Mouse (Mus musculus) forebrain, postnatal 0 days (tissue): ENCODE measurements around the gene Crocc2. TPM values are rescaled to one million over a fixed set of nuclear protein-coding genes. Genes with fewer than 3 reads are reported as not detected.

Experiments used
- ATAC-seq: fragments of 200-750 bp; cut with Nextera tagmentation; 2 replicates; pipeline ENCODE4 v1.8.0; 2017; ENCODE audit warnings: mild to moderate bottlenecking, moderate library complexity
- DNase-seq: peaks from one replicate; pipeline ENCODE4 v3.0.0-alpha.2; 2015
- H3K27ac ChIP-seq: fragments of 300-500 bp; sonication (generic); 2 replicates; pipeline ENCODE4 v1.5.1; 2014; ENCODE audit warnings: low read depth, mild to moderate bottlenecking, antibody characterized with exemption, low read length, moderate library complexity, mixed read lengths
- H3K27me3 ChIP-seq: fragments of 300-500 bp; sonication (generic); 2 replicates; pipeline ENCODE4 v1.6.1; 2014; ENCODE audit warnings: mild to moderate bottlenecking, low read length, mixed read lengths; ENCODE audit not compliant: insufficient read depth
- H3K36me3 ChIP-seq: fragments of 300-500 bp; sonication (generic); 2 replicates; pipeline ENCODE4 v1.6.1; 2014; ENCODE audit warnings: mild to moderate bottlenecking, moderate library complexity; ENCODE audit not compliant: insufficient read depth
- H3K4me1 ChIP-seq: fragments of 300-500 bp; sonication (generic); 2 replicates; pipeline ENCODE4 v1.6.1; 2014; ENCODE audit warnings: antibody characterized with exemption; ENCODE audit not compliant: insufficient read depth
- H3K4me2 ChIP-seq: fragments of 300-500 bp; sonication (generic); 2 replicates; pipeline ENCODE4 v1.6.1; 2014; ENCODE audit warnings: low read depth, mild to moderate bottlenecking, moderate library complexity
- H3K4me3 ChIP-seq: fragments of 300-500 bp; sonication (generic); 2 replicates; pipeline ENCODE4 v1.5.1; 2014; ENCODE audit warnings: low read depth, low read length, mixed read lengths
- H3K9ac ChIP-seq: fragments of 300-500 bp; sonication (generic); 2 replicates; pipeline ENCODE4 v1.6.1; 2014; ENCODE audit warnings: mild to moderate bottlenecking
- H3K9me3 ChIP-seq: fragments of 300-500 bp; sonication (generic); 2 replicates; pipeline ENCODE4 v1.6.1; 2016; ENCODE audit warnings: low read length
- CTCF ChIP-seq: sonication (generic); IDR thresholded peaks from 2 replicates; pipeline ENCODE4 v1.5.1; 2016; ENCODE audit warnings: antibody characterized with exemption, control low read depth, low read depth
- WGBS: fragments of 180-500 bp; shearing (Covaris S2); extraction: QIAGEN DNeasy Blood & Tissue Kit; methylation state at CpG from one replicate; pipeline ENCODE4 v1.1.7; 2014; 5-methylcytosine and 5-hydroxymethylcytosine counted together
- polyA plus RNA-seq: library from polyadenylated mRNA; unstranded; fragments of >200 nt; fragmentation: Nextera tagmentation; extraction: Ambion mirVana; gene quantifications from 2 replicates; pipeline ENCODE4 v1.2.1, GENCODE M21; 2015
- total RNA-seq: library from RNA; depleted of rRNA; stranded (reverse); fragments of >200 nt; gene quantifications from 2 replicates; pipeline ENCODE4 v1.2.3, GENCODE M21; 2014

Crocc2 gene
- total and polyA plus RNA-seq, 2 experiments from 2014 or later = 0.92 to 2.7 TPM

DNA sequence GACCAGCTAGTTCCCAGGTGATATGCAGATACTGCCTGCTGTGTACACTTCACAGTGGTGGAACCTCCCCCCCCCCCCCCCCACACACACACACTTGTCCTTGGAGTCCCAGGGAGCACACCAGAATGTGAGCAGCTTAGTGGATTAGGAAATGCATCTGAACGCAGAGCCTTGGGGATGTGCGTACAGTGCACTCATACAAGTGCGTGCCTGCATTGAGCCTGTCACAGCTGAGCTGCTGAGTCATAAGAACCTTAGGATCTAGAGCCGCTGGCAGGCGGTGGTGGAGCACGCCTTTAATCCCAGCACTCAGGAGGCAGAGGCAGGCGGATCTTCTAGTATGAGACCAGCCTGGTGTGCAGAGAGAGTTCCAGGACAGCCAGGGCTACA lies 59.4 kb downstream of the Crocc2 start:
- WGBS = 92% methylated on average over 7 of the region's 7 CpGs
- H3K27me3 ChIP-seq = no peaks in the 10 kb centered on the region
- DNase-seq = no peak
- no peak overlapping the region for H3K9ac ChIP-seq
- H3K4me1 ChIP-seq = no peaks in the 10 kb centered on the region
- no peak overlapping the region for H3K4me3 ChIP-seq
- TF ChIP-seq CTCF = no peak
- ATAC-seq = no peak
- no peaks in the 10 kb centered on the region for H3K36me3 ChIP-seq
- no peaks in the 10 kb centered on the region for H3K9me3 ChIP-seq
- no peak overlapping the region for H3K27ac ChIP-seq
- H3K4me2 ChIP-seq = no peak overlapping the region

DNA sequence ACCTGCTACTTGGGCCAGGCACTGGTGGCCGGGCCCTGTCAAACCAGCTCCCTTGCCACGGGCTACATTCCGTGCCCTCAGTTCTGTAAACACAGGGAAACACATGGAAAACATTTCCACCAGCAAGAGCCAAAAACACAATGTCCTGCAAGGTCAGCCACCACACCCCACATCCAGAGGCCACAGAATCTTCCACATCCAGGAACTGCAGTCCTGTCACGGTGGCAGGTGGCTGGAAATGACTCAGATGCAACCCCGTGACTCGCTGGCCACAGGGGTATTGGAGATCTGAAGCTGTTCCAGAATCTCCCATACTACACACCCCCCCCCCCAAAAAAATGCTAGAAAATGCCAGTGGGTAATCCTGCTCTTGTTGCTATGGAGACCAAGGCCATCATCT lies 60.7 kb downstream of the Crocc2 start:
- H3K36me3 ChIP-seq = no peaks in the 10 kb centered on the region
- ATAC-seq = no peak
- TF ChIP-seq CTCF = no peak
- 90% methylated on average over 6 of the region's 6 CpGs for WGBS
- no peaks in the 10 kb centered on the region for H3K27me3 ChIP-seq
- H3K9me3 ChIP-seq = no peaks in the 10 kb centered on the region
- no peak overlapping the region for H3K27ac ChIP-seq
- no peak overlapping the region for H3K4me3 ChIP-seq
- H3K4me2 ChIP-seq = no peak overlapping the region
- no peak for DNase-seq
- H3K9ac ChIP-seq = no peak overlapping the region
- no peaks in the 10 kb centered on the region for H3K4me1 ChIP-seq

DNA sequence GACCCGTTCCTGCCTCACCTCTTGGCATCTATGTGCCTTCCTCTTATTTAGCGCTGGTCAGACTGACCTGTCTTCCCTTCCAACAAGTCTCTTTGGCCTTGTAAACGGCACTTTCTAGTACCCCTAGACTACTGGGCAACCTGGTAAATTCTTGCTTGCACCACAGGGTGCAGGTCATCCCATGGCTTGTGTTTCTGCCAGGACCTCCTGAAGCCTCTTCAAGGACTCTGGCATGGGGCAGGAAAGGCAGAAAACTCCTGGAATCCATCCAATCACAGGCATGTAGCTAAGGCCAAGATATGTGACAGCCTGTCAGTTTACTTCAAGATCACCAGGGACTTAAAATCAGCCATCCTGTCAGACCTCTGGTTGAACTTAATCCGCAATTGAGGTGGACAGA lies 61.1 kb downstream of the Crocc2 start:
- Histone ChIP-seq H3K4me3 (no peak overlapping the region), H3K27me3 (no peaks in the 10 kb centered on the region), H3K9ac (no peak overlapping the region), H3K36me3 (no peaks in the 10 kb centered on the region), H3K4me1 (no peaks in the 10 kb centered on the region), H3K4me2 (no peak overlapping the region), H3K9me3 (no peaks in the 10 kb centered on the region), H3K27ac (no peak overlapping the region)
- DNase-seq (no peak), ATAC-seq (no peak)
- no peak for TF ChIP-seq CTCF
- WGBS = 82% methylated on average over 4 of the region's 4 CpGs

DNA sequence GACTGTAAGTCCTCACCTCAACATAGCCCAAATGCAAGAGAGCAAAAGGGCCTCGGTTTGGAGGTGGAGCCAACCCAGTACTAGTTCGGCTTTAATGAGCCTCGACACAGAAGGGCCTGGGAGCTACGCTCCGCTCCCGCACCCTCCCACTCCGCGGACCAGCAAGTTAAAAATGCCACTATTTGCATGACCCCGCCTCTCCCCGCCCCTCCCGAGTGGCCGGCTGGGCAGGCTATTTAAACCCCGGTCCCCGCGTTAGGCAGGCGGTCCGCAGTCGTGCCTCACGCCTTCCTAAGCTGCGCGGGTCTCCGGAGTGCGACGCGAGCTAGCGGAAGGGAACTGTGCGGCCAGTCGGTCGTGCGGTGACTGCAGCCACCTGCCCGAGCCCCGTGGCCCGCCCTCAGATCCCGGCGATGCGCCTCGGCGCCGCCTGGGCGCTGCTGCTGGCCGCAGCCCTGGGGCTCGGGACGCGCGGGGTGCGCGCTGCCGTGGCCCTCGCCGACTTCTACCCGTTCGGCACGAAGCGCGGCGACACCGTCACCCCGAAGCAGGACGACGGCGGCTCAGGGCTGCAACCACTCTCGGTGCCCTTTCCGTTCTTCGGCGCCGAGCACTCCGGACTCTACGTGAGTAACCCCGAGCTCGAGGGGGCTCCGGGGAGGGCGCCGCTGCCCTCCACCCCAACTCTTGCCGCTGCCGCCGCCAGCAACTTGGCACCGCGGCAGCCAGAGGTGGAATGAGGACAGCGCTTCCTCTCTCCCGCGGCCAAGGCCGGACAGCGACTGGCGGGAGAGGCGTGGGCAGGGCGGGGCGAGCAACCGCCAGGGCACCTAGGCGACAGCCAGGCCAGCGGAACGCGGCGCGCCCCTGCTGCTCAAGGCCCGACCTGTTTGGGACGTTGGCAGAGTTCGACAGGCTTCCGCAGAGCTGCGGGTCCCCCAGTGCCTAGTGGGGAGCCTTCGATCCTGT lies 67.3 kb downstream of the Crocc2 start, which contains the start of gene Sned1:
Sned1 (plus strand) TSS at position 266 of the 969 bp plus-strand sequence.
- TF ChIP-seq CTCF = no peak
- Histone ChIP-seq H3K4me1 (no peaks in the 10 kb centered on the region; the same call in 1 of the 2 replicates), H3K27me3 (0 out of 2 replicates have a peak, but pooled peaks cover 3% of the 10 kb centered on the region), H3K27ac (no peak within 1 kb of the TSS; the same call in 1 of the 2 replicates), H3K36me3 (no peaks in the 10 kb centered on the region), H3K9me3 (no peaks in the 10 kb centered on the region), H3K9ac (peak within 1 kb of the TSS; percentile 53), H3K4me3 (peak within 1 kb of the TSS; percentile 51), H3K4me2 (peak within 1 kb of the TSS; percentile 100)
- ATAC-seq (peak; percentile 78), DNase-seq (peak; percentile 68)
- 1% methylated on average over 96 of the region's 100 CpGs for WGBS

DNA sequence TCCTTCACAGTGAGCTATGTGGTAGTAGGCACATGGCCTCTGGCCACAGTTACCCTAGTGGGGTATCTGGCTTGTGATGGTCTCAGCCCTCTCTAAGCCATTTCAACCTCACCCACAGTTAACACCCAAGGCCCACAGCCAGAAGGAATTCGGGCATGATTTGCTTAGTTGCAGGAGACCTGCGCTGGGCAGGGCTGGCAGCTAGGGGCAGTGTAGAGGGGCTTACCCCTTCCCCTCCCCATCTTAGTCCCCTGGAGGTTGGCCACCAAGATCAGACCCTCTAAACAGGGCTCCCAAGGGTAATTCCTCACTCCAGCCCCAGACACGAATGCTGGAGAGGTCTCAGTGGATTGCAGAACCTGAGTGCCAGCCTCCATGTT lies 68.0 kb downstream of the Crocc2 start:
- Histone ChIP-seq H3K36me3 (no peaks in the 10 kb centered on the region), H3K9ac (no peak overlapping the region), H3K27ac (no peak overlapping the region), H3K27me3 (0 out of 2 replicates have a peak, but pooled peaks cover 3% of the 10 kb centered on the region), H3K4me3 (peak overlapping the region; percentile 51), H3K9me3 (no peaks in the 10 kb centered on the region), H3K4me2 (peak overlapping the region; percentile 100), H3K4me1 (no peaks in the 10 kb centered on the region; the same call in 1 of the 2 replicates)
- TF ChIP-seq CTCF = peak; percentile 64
- peak; percentile 44 for DNase-seq
- ATAC-seq = peak; percentile 70
- WGBS = 13% methylated on average over 3 of the region's 3 CpGs

DNA sequence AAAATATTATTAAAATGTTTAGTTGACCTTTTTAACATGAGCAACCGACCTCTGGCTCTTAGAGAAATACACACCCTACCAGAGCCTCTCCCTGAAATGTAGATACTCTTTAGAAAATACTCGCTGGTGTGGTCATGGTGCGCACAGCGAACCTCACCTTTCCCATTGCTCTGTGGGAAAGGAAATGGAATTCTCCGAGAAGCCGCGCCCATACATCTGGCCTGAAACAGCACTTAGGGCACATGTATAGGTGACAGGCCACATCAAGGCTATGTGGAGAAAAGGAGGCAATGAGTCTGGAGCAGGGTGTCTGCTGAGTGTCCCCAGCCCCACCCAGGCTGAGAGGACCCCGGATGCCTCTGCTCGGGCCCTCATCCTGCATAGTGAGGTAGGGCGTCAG lies 69.2 kb downstream of the Crocc2 start:
- Histone ChIP-seq H3K4me2 (no peak overlapping the region), H3K9me3 (no peaks in the 10 kb centered on the region), H3K4me1 (no peaks in the 10 kb centered on the region; the same call in 1 of the 2 replicates), H3K4me3 (no peak overlapping the region), H3K27me3 (0 out of 2 replicates have a peak, but pooled peaks cover 3% of the 10 kb centered on the region), H3K36me3 (no peaks in the 10 kb centered on the region), H3K27ac (no peak overlapping the region), H3K9ac (no peak overlapping the region)
- no peak for TF ChIP-seq CTCF
- no peak for DNase-seq
- 93% methylated on average over 10 of the region's 10 CpGs for WGBS
- no peak for ATAC-seq

DNA sequence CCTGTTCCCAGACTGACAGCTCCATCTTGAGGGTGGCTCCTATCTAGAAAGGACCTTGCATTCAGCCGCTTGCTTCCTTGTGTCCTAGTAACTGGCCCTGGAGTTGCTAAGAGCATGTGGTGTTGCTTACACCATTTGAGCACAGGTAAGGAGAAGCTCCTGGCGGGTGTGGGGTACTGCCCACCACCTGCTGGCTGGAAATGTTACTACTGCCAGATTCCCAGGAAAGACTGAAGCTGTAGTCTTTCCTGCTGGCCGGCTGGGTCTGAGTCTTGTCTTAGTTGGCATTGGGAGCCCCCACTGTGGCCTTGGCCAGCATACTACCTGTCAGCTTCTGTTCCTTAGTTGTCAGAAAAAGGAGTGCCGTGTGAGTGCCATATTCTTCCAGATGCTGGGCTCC lies 69.7 kb downstream of the Crocc2 start:
- Histone ChIP-seq H3K4me3 (no peak overlapping the region), H3K4me2 (no peak overlapping the region), H3K9ac (no peak overlapping the region), H3K9me3 (no peaks in the 10 kb centered on the region), H3K36me3 (no peaks in the 10 kb centered on the region), H3K4me1 (no peaks in the 10 kb centered on the region; the same call in 1 of the 2 replicates), H3K27me3 (0 out of 2 replicates have a peak, but pooled peaks cover 3% of the 10 kb centered on the region), H3K27ac (no peak overlapping the region)
- DNase-seq = no peak
- peak; percentile 46 for TF ChIP-seq CTCF
- WGBS = 55% methylated on average over 4 of the region's 4 CpGs
- ATAC-seq = no peak
